Mouse (Mus musculus) cerebellum, postnatal 10 days (tissue): ENCODE measurements around the gene Sec14l1.

Experiments
- DNase-seq, 2 experiments: peaks; one replicate each; pipeline ENCODE4 v3.0.0; 2021; ENCODE audit warnings: mixed read lengths in 2 of 2

Sec14l1 gene

DNA sequence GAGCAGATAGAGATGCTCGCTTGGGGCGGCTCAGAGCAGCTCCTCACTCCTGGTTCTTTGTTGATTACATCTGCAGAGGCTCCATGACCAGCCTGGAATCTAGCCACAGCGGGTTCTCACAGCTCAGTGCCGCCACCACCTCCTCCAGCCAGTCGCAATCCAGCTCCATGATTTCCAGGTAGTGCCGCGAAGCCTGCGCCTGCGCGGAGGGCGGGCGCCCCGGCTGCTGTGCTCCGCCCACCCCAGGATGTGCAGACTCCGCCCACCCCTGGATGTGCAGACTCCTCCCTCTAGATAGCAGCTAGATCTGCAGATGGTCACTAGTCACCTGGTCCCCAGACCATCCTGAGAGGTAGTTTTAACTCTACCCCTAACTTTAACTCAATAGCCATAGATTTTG lies 41.8 kb downstream of the Sec14l1 start:
- peak in 1 of 2 experiments; percentile 57 for DNase-seq

DNA sequence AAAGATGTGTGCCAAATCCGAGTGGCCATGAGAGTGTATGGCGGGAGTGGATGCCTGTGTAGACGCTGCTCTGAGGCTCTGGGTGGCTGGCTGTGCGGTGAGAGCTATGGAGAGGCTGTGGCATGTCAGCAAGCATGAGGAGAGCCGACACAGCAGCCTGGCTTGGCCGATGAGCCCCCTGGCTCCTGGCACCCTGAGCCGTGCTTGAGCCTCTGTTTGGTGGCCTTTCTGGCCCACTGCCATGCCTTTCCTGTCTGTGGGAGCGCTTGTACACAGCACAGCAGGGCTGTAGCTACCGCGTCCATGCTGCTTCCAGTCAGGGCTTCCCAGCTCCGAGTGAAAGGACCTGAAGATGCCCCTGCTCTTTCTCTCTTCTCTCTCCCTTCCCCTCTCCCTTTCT lies 43.4 kb downstream of the Sec14l1 start:
- peak; percentile 71 to 76 for DNase-seq

DNA sequence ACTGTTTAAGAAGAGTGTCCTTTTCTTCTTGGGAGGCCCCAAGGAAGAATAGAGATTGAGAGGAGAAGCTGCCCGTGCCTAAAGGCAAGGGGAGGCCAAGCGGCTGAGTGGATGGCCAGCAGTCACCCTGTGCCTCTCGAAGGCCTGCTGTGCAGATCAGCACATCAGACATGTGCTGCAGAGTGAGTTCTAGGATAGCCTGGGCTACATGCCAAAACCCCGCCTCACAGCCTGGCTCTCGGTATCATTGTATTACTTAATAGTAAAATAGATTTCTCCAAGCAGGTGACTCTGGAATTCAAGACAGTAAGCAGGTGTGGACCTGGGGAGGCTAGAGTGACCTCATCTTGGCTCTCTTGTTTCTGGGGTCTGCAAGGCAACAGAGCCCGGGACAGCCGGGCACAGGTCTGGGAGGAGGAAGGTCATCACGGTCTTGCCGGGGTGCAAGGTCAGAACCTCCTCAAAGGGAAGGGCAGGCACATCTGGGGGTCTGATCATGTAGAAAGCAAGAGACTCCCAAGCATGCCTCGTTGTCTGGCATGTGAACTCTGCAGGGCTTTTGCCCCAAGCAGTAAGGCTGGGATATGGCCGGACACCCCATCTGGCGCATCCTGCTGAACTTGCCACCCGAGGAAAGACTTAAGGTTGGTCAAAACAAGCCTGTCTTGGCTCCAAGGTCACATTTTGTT lies 44.4 kb downstream of the Sec14l1 start:
- peak; percentile 82 to 86 for DNase-seq

DNA sequence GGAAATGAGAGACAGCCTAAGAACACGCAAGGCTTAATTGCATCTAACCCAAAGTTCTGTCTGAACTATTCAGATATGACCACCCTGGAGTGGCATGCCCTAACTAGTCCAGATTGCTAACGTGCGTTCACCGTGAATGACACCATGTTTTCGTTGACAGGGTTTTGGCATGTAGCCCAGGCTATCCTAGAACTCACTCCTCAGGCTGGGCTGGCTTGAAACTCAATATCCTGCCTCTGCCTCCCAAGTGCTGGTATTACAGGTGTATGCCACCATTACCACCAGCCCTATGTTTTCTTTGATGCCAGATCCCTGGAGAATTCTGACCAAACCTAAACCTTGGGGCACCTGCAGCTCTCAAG lies 45.0 kb downstream of the Sec14l1 start:
- peak; percentile 71 for DNase-seq

DNA sequence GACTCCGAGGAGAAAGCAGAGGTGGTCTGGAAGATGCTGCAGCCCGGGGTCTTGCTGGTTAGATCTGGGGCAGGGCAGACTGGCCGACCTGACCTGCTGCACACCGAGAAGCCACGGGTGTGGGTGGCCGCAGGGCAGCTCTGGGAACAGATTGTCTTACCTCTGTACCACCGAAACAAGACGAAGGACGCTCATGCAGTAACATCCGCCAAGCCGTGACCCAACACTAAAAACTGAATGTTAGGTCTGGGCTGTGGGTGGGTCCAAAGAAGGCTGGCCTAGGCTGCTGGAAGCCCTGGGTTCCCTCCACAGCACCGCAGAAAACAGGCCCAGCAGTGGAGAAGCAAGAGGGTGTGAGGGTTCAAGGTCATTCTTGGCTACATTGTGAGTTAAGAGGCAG lies 45.8 kb downstream of the Sec14l1 start:
- no peak for DNase-seq

DNA sequence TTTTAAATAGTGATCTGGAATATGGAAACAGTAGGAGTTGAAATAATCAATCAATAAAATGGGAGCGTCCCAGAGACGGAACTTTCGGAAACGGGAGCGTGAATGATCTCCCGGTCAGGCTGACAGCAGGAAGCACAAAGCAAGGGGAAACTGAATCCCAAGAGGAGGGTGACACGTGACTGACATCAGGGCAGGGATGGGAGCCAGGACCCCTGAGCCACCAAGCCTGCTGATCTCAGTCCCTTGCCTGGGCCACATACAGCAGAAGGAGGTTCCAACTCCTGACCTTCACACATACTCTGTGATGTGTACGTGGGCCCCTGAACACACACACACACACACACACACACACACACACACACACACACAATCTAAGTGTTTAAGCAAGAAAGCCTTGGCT lies 46.6 kb downstream of the Sec14l1 start:
- DNase-seq, result no peak

DNA sequence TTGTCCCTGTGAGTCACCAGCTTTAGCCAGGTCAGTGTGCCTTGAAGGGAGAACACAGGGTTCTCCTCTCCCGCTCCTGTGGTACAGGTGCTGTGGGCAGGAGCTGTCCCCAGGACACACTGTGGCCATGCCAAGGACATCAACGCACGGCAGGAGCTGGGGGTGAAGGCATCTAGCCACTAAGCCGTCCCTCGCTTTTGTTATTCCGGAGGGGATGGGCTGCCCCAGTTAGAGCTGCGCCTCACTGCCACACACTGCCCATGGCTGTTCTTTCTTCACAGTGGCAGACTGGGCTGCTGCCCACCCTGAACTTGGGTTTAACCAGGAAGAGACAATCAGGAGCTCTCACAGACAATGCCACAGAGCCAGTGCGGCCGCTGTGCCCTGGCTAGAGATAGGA lies 48.1 kb downstream of the Sec14l1 start:
- no peak for DNase-seq

DNA sequence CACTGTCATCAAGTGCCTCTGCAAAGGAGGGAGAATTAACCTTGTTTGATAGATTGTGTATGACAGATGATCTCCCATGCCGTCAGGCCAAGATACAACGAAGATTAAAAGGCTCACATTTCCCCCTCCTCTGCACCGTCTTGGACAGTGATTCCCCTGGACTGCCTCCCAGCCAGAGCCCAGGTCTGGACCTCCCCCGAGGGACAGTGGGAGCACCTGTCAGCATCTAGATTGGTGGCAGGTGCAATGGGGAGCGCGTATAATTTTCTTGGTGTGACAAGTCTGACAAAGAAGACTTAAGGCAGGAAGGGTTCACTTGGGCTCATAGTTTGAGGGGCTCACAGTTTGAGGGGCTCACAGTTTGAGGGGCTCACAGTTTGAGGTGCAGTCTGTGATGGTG lies 48.8 kb downstream of the Sec14l1 start:
- no peak for DNase-seq

DNA sequence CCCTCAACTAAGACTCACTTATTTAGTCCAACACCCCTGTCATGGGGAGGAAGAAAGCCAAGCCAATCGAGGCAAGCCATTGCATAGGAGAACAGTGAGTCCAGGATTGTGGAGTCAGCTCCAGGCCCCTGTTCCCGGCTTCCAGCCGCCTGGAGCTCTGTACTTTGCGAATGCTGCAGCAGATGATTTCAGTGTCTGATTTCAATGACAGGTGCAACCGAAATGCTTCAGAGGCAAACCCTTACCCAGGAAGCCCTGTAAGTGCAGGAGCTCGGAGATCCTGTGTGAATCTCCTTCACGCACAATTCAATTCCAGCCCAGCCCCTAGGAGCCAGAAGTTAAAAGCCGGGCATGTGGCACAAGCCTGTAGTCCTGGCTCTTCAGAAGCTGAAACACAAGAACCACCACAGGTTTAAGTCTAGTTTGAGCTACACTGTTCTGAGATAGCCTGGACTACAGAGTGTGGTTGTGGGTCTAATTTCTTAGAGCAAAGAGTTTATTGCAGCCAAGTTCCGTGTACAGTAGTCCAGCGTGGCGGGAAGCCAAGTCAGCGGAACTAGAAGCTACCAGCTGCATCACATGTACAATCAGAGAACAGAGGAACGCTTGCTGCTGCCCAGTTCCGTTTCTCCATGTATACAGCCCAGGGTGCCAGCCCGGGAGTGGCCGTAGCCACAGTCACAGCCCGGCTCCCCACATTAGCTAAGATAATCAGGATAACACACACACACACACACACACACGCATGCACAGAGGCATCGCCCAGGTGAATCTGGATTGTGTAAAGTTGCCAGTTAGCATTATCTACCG lies 53.5 kb downstream of the Sec14l1 start:
- DNase-seq, result peak; percentile 72 to 76

DNA sequence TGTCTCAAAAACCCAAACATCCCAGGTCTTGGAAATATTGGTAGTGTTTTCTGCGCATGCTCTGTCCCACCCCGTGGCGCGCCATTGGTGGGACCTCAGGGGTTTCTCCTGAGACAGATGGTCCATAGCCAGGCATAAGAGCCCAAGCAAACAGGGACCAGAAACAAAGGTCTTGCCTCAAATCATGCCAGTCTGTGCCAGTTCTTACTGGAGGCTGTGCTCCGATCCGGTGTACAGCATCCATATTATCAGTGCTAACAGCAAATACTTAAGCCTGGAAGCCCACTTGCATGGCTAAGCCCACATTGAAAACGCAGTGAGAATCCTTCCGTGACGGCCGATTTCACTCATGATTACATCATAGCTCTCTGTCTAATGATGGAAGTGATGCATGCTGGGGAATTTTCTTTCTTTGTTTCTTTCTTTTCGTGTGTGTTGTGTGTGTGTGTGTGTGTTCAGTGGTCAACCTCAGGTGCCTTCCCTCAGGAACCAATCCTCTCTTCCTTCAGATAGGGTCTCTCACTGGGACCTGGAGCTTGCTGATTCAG lies 54.2 kb downstream of the Sec14l1 start:
- DNase-seq, result peak in 1 of 2 experiments; percentile 64

DNA sequence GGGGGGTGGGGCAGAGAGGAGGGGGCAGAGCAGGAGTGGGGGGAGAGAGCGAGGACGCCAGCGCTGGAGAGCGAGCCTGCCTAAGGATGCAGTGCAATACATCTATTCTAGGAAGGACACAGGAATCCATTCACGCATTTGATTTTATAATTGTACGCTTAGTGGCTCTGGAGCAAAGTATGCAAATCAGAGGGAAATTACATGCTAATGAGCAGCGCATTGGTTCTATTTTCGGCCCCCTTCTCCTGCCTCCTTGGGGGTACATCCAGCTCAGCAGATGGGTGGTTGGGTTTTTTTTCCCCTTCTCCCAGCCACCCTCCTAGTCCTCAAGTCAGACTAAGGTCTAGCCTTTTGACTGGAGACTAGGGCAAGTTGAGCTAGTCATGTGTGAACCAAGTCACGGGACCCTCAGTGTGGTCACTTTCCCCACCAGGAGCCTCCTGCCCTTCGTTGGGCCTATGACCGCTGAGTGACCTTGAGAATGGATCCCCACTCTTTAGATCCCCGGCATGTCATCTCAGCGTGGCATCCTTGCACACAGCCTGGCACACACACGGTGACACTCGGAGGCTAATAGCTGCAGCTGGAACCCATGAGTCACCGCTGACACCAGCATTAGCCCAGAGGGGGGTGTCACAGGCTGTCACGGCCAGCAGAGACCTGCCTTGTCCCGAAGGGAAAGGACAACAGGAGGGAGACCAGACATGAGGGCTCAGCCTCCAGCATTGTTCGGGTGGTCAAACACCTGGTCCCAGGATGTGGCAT lies 55.0 kb downstream of the Sec14l1 start:
- no peak for DNase-seq

DNA sequence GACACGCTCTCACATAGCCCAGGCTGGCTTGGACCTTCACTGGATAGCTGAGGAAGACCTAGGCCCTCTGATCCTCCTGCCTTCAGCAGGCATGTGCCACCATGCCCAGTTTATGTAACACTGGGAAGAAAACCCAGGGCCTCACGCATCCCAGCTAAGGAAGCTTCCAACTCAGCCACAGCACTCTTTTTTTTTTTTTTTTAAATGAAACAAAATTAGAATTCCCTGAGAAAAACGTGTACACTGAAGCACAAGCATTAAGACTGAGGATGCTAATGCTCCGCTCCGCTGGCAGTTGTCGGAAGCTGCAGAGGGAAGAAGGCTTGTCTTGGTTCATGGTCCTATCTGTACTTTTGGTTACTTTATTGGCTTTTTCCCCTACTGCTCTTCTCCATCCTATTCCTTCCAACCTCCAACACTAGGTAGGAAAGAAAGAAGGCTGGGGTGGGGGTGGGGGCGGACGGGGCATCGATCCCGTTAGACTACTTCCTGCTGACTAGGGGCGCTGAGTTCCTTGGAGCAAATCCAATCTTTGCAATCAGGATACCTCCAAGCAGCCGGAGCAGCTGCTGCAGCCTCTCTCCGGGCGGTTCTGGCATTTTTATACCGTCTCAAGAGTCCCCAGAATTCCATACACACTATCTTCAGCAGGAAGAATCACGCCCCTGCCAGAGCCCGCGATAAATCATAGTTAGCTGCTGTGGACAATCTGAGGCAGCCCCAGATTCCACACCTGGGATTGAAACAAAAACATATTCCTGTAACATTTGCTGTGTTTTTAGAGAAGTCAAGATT lies 59.3 kb downstream of the Sec14l1 start:
- no peak for DNase-seq

DNA sequence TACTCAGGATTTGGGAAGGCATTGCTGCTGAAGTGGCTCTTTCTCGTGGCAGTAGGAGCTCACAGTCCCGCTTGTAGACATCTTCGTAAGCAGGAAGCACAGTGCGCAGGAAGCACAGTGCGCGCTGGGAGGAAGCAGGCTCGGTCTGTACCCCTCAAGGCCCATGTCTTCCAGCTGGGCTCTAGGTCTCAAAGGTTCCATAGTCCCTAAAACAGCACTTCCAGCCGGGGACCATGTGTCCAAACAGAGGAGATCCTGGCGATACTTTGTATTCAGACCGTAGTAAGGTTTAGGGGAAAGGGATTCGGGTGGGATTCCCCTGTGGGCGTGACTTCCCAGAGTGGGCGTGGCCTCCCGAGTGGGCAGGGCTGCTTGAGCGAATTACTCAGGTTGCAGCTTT lies 60.0 kb downstream of the Sec14l1 start:
- DNase-seq, result no peak

DNA sequence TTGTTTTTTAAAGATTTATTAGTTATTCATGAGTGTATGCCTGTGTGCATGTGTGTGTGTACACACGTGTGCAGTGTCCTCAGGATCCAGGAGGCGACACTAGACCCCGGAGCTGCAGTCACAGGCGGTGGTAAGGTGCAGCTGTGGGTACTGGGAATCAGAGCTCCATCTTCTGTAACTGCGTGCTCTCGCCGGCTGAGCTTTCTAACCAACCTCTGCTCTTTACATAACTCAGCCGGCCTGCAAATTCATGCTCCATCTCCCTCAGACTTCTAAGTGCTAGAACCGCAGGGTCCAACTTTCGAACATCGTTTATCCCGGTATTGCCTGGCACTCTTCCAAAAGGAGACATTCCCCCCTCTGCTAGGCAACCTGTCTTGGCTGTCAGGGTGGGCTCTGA lies 60.5 kb downstream of the Sec14l1 start:
- no peak for DNase-seq

DNA sequence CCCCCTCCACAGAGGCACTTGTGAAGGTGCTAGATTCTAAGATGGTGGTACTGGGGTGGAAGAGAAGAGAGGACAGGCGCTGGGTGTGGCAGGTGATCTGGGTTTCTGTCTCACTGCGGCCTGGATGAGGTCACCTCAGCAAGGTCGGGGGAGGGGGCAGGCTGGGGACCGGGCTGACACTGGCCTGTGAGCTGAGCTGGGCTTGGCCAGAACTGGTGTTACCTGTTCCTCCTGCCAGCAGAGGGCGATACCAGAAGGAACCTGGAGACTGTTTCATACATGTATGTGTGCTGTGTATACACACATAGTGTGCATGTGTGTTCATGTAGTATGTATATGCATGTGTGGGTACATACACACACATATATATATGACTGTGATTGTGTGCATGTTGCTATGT lies 61.3 kb downstream of the Sec14l1 start:
- DNase-seq, result peak; percentile 75 to 82

DNA sequence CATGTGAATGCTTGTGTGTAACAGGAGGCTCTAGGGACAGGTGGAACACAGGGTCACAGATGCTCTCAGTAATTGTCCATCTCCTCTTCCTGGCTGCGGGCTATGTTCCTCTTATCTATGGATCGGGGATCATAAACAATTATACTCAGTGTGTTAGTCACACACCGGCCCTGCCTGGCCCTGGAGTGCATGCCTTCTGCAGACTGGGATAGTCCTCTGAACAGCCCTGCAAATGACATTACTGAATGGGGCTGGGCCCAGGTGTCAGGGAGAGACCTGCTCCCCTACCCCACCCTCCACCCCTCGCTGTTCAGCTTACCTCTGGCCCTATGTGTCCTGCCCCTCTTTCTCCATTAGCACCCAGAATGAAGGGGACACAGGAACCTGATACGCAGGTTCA lies 61.9 kb downstream of the Sec14l1 start:
- peak in 1 of 2 experiments; percentile 23 for DNase-seq

DNA sequence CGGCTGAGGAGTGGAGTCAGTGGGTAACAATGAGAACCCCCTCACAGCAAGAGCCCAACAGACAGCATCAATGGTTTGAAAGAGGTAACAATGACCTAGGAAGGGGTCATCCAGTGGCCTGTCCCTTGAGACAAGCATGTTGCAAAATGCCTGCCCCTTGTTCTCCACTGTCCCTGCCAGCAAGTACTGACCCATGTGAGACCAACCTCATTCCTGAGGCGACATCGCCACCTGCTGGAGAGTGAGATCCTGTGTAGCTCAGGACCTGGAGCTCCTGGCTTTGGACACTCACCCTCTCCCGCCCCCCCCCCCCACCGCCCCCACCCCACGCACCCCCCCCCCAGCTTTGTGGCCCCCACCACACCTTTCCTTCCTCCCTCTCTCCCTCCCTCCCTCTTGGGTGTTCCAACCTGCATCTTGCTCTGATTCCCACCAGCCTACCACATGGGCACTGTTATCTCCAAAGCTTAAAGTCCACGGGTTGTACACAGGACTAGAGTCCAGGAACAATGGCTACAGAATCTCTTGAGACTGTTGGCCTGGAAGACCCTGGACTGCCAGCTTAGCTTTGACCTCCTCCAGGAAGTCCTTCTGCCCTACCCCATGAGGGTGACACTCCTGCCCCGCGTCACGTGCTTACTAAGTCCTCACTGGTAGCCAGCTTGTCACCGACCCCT lies 62.5 kb downstream of the Sec14l1 start:
- peak; percentile 96 to 98 for DNase-seq

DNA sequence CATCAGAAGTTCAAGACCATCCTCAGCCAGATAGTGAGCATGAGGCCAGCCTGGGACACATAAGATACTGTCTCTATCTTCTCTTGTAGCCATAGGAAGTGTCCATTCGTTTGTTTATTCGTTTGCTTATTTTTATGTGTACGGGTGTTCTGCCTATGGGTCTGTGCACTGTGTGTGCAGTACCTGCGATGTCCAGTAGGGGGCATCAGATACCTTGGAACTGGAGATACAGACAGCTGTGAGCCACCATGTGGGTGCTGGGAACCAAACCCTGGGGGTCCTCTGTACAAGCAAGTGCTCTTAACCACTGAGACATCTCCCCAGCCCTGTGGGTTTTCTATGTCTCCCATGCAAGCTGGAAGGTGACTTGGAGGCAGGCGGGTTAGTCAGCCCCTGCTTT lies 64.9 kb downstream of the Sec14l1 start:
- peak in 1 of 2 experiments; percentile 40 for DNase-seq

DNA sequence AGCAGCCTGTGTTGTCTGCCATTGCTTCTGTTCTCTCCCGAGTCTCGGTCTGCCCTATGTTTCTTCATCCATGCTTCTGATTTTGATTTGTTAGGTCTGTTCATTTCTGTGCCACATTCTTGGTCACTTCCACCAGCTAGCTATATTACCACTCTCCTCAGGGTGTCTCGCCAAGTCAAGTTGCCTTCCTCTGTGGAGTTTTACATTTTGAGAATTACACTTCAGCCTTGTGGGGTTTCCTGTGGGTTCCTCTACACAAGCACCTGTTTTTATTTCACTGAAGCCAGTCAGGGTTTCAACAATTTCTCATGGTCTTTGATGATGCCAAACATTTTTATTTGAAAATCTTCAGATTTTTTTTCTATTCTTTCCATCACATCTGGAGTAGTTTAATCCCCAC lies 67.8 kb downstream of the Sec14l1 start:
- no peak for DNase-seq

DNA sequence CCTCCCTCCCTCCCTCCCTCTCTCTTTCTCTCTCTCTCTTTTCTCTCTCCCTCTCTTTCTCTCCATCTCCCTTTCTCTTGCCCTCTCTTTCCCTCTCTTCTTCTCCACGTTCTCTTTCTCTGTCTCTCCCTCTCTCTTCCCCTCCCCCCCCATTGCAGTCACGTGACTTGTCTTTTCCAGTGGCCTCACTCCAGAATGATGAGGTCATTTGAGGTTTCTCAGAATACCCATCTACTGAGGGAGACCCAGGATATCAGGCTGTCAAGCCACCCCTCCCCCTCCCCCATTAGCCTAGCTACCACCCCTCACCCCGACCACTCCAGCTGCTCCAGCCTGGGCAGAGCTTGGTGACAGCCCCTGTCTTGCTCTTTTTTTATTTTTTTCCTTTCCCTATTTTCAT lies 68.3 kb downstream of the Sec14l1 start:
- no peak for DNase-seq

DNA sequence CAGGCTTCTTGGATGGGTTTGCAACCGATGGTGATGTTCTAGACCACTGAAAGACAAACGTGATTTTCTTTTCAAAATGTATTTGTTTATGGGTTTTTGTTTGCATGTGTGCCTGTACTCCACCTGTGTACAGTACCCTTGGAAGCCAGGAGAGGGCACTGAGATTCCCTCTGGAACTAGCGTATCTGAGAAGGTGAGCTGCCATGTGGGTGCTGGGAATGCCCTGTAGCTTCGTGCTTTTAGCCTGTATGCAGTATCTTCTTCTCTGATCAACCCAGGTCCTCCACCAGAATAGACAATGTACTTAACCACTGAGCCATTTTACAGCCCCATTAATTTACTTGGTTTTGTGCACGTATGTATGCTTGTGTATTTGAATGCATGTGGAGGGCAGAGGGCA lies 68.9 kb downstream of the Sec14l1 start:
- no peak for DNase-seq
